Mouse (Mus musculus) cerebellum, adult 2 months (tissue): ENCODE data around the gene Hmgcl.

Experiments used
- CTCF ChIP-seq: fragments of 200-500 bp; IDR thresholded peaks from 2 replicates; pipeline ENCODE4 v1.5.1; 2011; ENCODE audit warnings: low read depth, mild to moderate bottlenecking, control low read depth, low read length, moderate library complexity, borderline replicate concordance; ENCODE audit not compliant: insufficient read depth
- POLR2A ChIP-seq: fragments of 200-500 bp; IDR thresholded peaks from 2 replicates; pipeline ENCODE4 v1.6.1; 2011; ENCODE audit warnings: low read length, control low read depth, borderline replicate concordance; ENCODE audit not compliant: insufficient read depth

DNA sequence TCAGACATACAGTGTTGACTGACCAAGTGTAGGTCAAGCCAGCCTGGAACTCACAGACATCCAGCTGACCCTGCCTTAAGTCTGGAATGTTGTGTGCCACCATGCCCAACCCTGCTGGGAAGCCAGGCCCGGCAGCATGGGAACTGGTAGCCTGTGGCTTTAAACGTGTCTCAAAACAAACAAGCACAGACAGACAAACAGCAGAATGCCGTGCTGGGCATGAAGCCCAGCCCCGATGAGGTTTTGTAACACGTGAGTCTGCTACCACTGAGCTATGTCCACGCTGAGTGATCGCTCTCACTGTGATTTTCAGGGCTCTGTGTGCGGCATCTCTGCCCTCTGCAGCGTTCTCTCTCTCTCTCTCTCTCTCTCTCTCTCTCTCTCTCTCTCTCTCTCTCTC is 9.6 kb downstream of the Hmgcl start:
- TF ChIP-seq CTCF (no peak), POLR2A (no peak)
